Mouse (Mus musculus) liver, embryonic 14 days (tissue): Measurements from ENCODE around the gene Hdlbp. TPM values are rescaled to one million over a fixed set of nuclear protein-coding genes. Genes with fewer than 3 reads are reported as not detected.

ENCODE experiments used
- polyA plus RNA-seq: library from polyadenylated mRNA; depleted of rRNA; stranded (reverse); fragments of >200 nt; gene quantifications from 2 replicates; pipeline ENCODE4 v1.2.3, GENCODE M21; 2012; rRNA removed

The Hdlbp gene
- 45.4 and 51.7 TPM in 2 replicates for polyA plus RNA-seq

DNA sequence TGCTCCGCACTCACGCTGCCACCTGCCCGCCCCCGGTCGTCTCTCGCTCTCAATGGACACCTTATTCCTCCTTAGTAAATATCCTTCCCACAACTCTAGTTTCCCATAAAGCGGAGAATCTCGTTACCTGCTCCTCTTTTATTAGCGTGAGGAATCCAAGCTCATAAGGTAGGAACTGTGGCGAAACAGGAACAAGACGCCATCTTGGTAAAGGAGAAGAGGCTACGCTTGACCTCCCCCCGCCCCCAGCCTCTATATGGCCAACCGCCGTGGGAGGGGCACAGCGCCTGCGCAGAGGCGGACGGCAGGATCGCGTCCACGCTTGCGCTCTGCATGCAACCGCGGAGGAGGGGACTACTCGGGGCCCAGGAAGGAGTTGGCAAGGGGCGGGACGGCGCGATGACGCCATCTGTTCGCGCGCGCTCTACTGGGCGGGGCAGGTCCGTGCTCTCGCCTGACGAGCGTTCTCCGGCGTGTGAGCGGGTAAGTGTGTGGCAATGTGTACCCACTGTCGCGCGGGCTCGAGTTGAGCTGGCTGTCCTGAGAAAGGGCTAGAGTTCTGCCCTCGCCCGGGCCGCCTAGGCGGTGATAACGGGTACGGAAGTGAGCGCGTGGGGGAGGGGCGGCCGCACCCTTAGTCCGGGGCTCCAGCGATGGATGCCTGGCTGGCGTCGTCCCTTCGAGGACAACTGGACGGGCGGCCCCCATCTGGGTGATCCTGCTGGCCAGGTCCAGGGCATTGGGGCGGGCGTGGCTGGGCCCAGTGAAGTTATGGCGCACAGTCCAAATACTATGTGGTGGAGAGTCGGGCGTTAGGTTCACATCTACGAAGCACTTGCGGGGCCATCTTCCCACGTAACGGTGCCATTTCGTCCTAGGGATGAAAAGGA lies at the start of gene Hdlbp:
Gene Hdlbp, minus strand, starts transcription at position 230 of the 890 bp plus-strand sequence.

DNA sequence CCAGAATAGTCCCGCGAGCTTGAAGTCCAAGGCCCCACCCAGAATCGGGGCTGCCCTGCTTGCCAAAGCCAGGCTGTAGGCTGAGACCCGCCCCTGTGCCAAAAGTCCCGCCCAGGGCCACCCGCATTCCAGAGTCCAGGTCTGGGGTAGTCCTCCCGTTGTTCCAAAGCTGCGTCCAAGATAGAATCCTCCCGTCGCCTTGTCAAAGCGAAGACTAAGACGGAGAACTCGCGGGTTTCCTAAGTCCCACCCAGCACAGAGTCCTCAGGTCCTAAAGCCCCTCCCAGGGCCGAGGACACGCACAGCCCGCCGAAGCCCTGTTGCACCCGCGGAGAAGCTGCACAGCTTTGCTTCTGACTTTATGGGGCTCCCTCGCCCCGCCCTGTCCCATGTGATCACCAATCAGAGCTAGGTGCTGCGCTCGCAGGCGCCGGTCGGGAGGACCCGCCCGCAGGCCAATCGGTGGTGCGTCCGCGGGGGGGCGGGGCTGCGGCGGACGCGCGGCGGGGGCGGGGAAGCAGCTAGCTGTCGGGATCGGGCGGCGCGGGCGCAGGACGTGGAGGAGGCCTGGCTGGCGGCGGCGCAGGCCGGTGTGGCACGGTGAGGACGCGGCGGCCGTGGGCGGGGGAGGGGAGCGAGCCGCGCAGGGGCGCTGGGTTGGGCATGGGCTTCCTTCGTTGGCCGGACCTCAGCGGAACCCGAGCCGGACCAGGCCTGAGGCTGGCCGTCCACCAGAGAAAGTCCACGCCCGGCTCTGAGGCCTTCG lies 33.2 kb upstream of the Hdlbp start, which contains the start of gene Farp2:
Gene Farp2, plus strand, starts transcription at position 495 of the 766 bp plus-strand sequence.

DNA sequence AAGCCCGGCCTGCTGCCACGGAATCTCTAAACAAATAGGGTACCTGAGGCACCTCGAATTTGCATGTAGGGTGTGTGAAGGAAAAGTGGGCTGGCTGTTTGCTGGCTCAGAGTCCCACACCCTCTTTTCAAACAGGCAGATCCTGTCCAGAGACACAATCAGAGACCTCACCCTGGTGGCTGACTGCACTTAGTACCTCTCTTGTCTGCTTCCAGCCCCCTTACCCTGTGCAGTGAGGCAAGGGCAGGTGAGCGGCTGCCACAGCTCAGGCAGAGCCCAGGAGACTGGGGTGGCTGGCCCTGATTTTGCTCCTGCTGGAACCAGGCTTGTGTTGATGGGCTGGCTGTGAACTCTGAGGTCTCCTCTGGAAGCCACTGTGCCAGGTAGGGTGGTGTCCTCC lies 105.0 kb downstream of the Hdlbp start, which contains the start of gene Ano7:
Gene Ano7, plus strand, starts transcription at position 266 of the 400 bp plus-strand sequence.

Other genes with a start within 250 kb of the Hdlbp start
- 0.29 and 0.31 TPM in 2 replicates for gene Sned1, start 243.0 kb downstream of the Hdlbp start, polyA plus RNA-seq
- 7.2 and 7.7 TPM in 2 replicates for gene Mterf4, start 172.9 kb downstream of the Hdlbp start, polyA plus RNA-seq
- gene Ppp1r7, start 136.0 kb downstream of the Hdlbp start, polyA plus RNA-seq = 7.4 and 9.4 TPM in 2 replicates
- gene Pask, start 135.3 kb downstream of the Hdlbp start, polyA plus RNA-seq = 6.2 and 6.8 TPM in 2 replicates
- 0.08 and 0.17 TPM in 2 replicates for gene Ano7, start 104.9 kb downstream of the Hdlbp start, polyA plus RNA-seq
- 0.69 and 0.77 TPM in 2 replicates for gene Farp2, start 33.3 kb upstream of the Hdlbp start, polyA plus RNA-seq
- gene Stk25, start 179.8 kb upstream of the Hdlbp start, polyA plus RNA-seq = 34.2 and 37.4 TPM in 2 replicates
- gene Bok, start 206.8 kb upstream of the Hdlbp start, polyA plus RNA-seq = 1.5 and 1.8 TPM in 2 replicates